Mouse (Mus musculus): ENCODE data around the gene Tbx2.

Tbx2 gene

GRCm38 (mm10) chr11:85825031-85825430 is 7.3 kb upstream of the Tbx2 start:
- no peak for DNase-seq (ENCODE audit: low spot score)

- DNase-seq (ENCODE audit: low spot score): no peak
Observed at GRCm38 (mm10) chr11:85825823-85826222, 6.5 kb upstream of the Tbx2 start.

GRCm38 (mm10) chr11:85827342-85827741 is 5.0 kb upstream of the Tbx2 start:
- DNase-seq (ENCODE audit: low spot score): no peak

- DNase-seq (ENCODE audit: low spot score): no peak
Observed at GRCm38 (mm10) chr11:85828691-85829519, 3.4 kb upstream of the Tbx2 start.

GRCm38 (mm10) chr11:85829520-85830440 is 2.6 kb upstream of the Tbx2 start:
- DNase-seq (ENCODE audit: low spot score): no peak

- DNase-seq (ENCODE audit: low spot score): no peak
Observed at GRCm38 (mm10) chr11:85830901-85831341, 1.4 kb upstream of the Tbx2 start.

- no peak for DNase-seq (ENCODE audit: low spot score)
Observed at GRCm38 (mm10) chr11:85831656-85832230, 608 bp upstream of the Tbx2 start.

- DNase-seq (ENCODE audit: low spot score): no peak
Observed at GRCm38 (mm10) chr11:85833081-85833521, 750 bp downstream of the Tbx2 start.

GRCm38 (mm10) chr11:85833761-85834385 is 1.5 kb downstream of the Tbx2 start:
- DNase-seq (ENCODE audit: low spot score): no peak

GRCm38 (mm10) chr11:85834386-85834931 is 2.1 kb downstream of the Tbx2 start:
- DNase-seq (ENCODE audit: low spot score): no peak

GRCm38 (mm10) chr11:85835001-85835752 is 2.8 kb downstream of the Tbx2 start:
- no peak for DNase-seq (ENCODE audit: low spot score)

- DNase-seq (ENCODE audit: low spot score): no peak
Observed at GRCm38 (mm10) chr11:85835753-85836522, 3.6 kb downstream of the Tbx2 start.

- no peak for DNase-seq (ENCODE audit: low spot score)
Observed at GRCm38 (mm10) chr11:85836523-85837290, 4.4 kb downstream of the Tbx2 start.

- no peak for DNase-seq (ENCODE audit: low spot score)
Observed at GRCm38 (mm10) chr11:85837291-85837647, 4.9 kb downstream of the Tbx2 start.

GRCm38 (mm10) chr11:85837648-85838423 is 5.5 kb downstream of the Tbx2 start:
- DNase-seq (ENCODE audit: low spot score): no peak

GRCm38 (mm10) chr11:85838424-85839257 is 6.3 kb downstream of the Tbx2 start:
- no peak for DNase-seq (ENCODE audit: low spot score)

GRCm38 (mm10) chr11:85839258-85840030 is 7.1 kb downstream of the Tbx2 start:
- no peak for DNase-seq (ENCODE audit: low spot score)

Data from lung, postnatal 25 days (tissue).